Mouse (Mus musculus): ENCODE results near the gene Smarcd1.

- TF ChIP-seq MYOG (IDR thresholded peaks at IDR 0.05; ENCODE audit: control insufficient read depth, extremely low read depth, insufficient read length) (no peak), CTCF (IDR thresholded peaks at IDR 0.05; ENCODE audit: control insufficient read depth, insufficient read depth, insufficient read length) (no peak), MAX (IDR thresholded peaks at IDR 0.05) (no peak), USF1 (IDR thresholded peaks at IDR 0.05; ENCODE audit: low read depth) (no peak)
Measured at GRCm38 (mm10) chr15:99678063-99678800, 23.7 kb upstream of the Smarcd1 start.
